Mouse (Mus musculus) E14TG2a.4 (cell line): ENCODE data around the gene Tmem115.
A peak's percentile ranks its signal among the peaks of the same experiment; 100 is the strongest.

ENCODE experiments used
- H3K27me3 ChIP-seq: 2 replicates; pipeline ENCODE4 v1.6.1; 2014; ENCODE audit warnings: low read length, control low read depth; ENCODE audit not compliant: insufficient read depth
- H3K36me3 ChIP-seq: 2 replicates; pipeline ENCODE4 v1.6.1; 2014; ENCODE audit warnings: low read length, control low read depth; ENCODE audit not compliant: insufficient read depth
- H3K4me1 ChIP-seq: replicated peaks from 2 replicates; pipeline ENCODE4 v1.6.1; 2014; ENCODE audit warnings: low read depth, low read length, control low read depth
- H3K4me3 ChIP-seq: replicated peaks from 2 replicates; pipeline ENCODE4 v1.5.1; 2014; ENCODE audit warnings: mild to moderate bottlenecking, low read length
- H3K9me3 ChIP-seq: 2 replicates; pipeline ENCODE4 v1.6.1; 2014; ENCODE audit warnings: low read length, control low read depth
- CTCF ChIP-seq: conservative IDR thresholded peaks from 2 replicates; pipeline ENCODE4 v1.5.1; 2014; ENCODE audit warnings: low read length
- NANOG ChIP-seq: IDR thresholded peaks from 2 replicates; pipeline ENCODE4 v1.6.1; 2014; ENCODE audit warnings: borderline replicate concordance, low read length, mixed read lengths
- POU5F1 ChIP-seq: IDR thresholded peaks from 2 replicates; pipeline ENCODE4 v1.6.1; 2014; ENCODE audit warnings: low read length, borderline replicate concordance

The Tmem115 gene

GRCm38 (mm10) chr9:107551117-107551889 is 17.6 kb downstream of the Tmem115 start, which contains the start of gene Rassf1:
Gene Rassf1 (plus strand): TSS chr9:107551555.
- peaks cover 64% of the 10 kb centered on the region for H3K27me3 ChIP-seq
- peaks cover 82% of the 10 kb centered on the region for H3K4me1 ChIP-seq
- H3K4me3 ChIP-seq = peak within 1 kb of the TSS; percentile 75
- no peaks in the 10 kb centered on the region for H3K9me3 ChIP-seq
- no peak for TF ChIP-seq CTCF
- no peak for TF ChIP-seq NANOG
- TF ChIP-seq POU5F1 = no peak
- H3K36me3 ChIP-seq = peaks cover under 1% of the 10 kb centered on the region; the same call in 1 of the 2 replicates

GRCm38 (mm10) chr9:107551890-107552355 is 18.2 kb downstream of the Tmem115 start:
- Histone ChIP-seq H3K4me1 (peaks cover 81% of the 10 kb centered on the region), H3K4me3 (peak overlapping the region; percentile 75), H3K9me3 (no peaks in the 10 kb centered on the region), H3K36me3 (peaks cover 6% of the 10 kb centered on the region), H3K27me3 (peaks cover 64% of the 10 kb centered on the region)
- TF ChIP-seq CTCF (no peak), NANOG (no peak), POU5F1 (no peak)

- Histone ChIP-seq H3K4me3 (peak overlapping the region; percentile 87), H3K4me1 (peaks cover 77% of the 10 kb centered on the region), H3K27me3 (peaks cover 58% of the 10 kb centered on the region), H3K36me3 (peaks cover 15% of the 10 kb centered on the region), H3K9me3 (no peaks in the 10 kb centered on the region)
- TF ChIP-seq CTCF (no peak), POU5F1 (no peak), NANOG (no peak)
These were observed 19.1 kb downstream of the Tmem115 start for GRCm38 (mm10) chr9:107552690-107553393.

DNA sequence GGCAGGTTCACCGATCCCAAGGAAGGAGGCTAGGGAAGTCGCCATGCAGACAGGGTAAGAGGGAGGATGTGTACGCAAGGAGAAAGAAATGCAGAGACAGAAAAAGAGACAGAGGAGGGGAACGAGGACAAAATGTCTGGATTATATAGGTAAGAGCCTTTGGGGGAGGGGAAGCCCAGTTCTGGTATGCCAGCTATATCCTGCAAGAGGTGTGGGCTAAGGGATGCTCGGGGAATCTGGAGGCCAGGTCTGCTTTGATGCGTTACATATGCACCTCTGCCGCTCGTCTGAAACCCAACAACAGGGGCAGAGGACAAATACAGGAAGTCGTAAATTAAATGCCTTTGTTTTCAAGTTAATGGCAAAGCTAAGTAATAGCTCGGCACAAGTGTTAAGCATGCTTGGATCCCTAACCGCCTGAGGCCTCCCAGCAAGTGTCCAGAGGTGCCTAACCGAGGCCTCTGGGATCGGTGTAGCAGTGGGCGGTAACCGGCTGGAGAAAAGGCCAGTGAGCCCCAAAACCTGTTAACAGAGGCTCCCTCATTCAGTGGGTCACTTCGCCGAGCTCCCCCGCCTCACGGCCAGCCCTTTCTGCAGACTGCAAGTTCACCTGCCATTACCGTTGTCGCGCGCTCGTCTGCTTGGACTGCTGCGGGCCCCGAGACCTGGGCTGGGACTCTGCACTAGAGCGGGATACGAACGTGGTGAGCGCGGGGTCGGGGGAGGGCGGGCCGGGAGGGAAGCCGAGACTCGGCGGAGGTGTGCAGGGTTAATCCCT is 20.0 kb downstream of the Tmem115 start:
- Histone ChIP-seq H3K4me3 (peak overlapping the region; percentile 87), H3K4me1 (peaks cover 75% of the 10 kb centered on the region), H3K9me3 (no peaks in the 10 kb centered on the region), H3K27me3 (peaks cover 49% of the 10 kb centered on the region), H3K36me3 (peaks cover 24% of the 10 kb centered on the region)
- TF ChIP-seq CTCF (no peak), NANOG (no peak), POU5F1 (no peak)

- H3K4me1 ChIP-seq = peaks cover 69% of the 10 kb centered on the region
- peak overlapping the region; percentile 87 for H3K4me3 ChIP-seq
- TF ChIP-seq CTCF = no peak
- TF ChIP-seq NANOG = no peak
- TF ChIP-seq POU5F1 = no peak
- peaks cover 31% of the 10 kb centered on the region for H3K36me3 ChIP-seq
- H3K27me3 ChIP-seq = peaks cover 43% of the 10 kb centered on the region
- no peaks in the 10 kb centered on the region for H3K9me3 ChIP-seq
These were observed 20.6 kb downstream of the Tmem115 start for GRCm38 (mm10) chr9:107554319-107554825.

- H3K36me3 ChIP-seq = peaks cover 37% of the 10 kb centered on the region
- no peaks in the 10 kb centered on the region for H3K9me3 ChIP-seq
- peaks cover 36% of the 10 kb centered on the region for H3K27me3 ChIP-seq
- TF ChIP-seq NANOG (no peak), POU5F1 (no peak), CTCF (no peak)
- peak overlapping the region; percentile 87 for H3K4me3 ChIP-seq
- peaks cover 62% of the 10 kb centered on the region for H3K4me1 ChIP-seq
These were observed 21.3 kb downstream of the Tmem115 start for GRCm38 (mm10) chr9:107555031-107555457.

DNA sequence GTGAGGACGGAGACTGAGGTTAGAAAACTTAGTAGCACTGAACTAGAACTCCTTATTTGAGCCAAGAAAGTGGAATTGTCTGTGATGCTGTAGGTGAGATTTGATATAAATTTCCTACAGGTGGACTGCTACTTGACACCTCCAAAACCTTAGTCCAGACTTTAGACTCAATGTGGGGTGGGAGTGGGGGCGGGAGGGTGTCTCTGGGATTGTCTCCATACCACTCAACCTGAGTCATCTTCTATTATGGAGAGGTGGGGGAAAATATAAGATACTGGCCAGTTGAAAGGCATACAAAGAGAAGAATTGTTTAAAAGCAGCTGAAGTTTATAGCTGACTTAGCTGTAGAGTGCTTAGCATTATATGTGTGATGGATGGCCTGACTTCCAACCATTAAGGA is 22.0 kb downstream of the Tmem115 start:
- H3K4me1 ChIP-seq = peaks cover 56% of the 10 kb centered on the region
- TF ChIP-seq POU5F1 = no peak
- TF ChIP-seq CTCF = no peak
- peaks cover 44% of the 10 kb centered on the region for H3K36me3 ChIP-seq
- H3K27me3 ChIP-seq = peaks cover 30% of the 10 kb centered on the region
- no peaks in the 10 kb centered on the region for H3K9me3 ChIP-seq
- H3K4me3 ChIP-seq = peak overlapping the region; percentile 87

- Histone ChIP-seq H3K27me3 (peaks cover 23% of the 10 kb centered on the region), H3K4me1 (peaks cover 53% of the 10 kb centered on the region), H3K4me3 (no peak overlapping the region), H3K9me3 (no peaks in the 10 kb centered on the region), H3K36me3 (peaks cover 51% of the 10 kb centered on the region)
- TF ChIP-seq POU5F1 (no peak), NANOG (no peak), CTCF (no peak)
These were observed 22.6 kb downstream of the Tmem115 start for GRCm38 (mm10) chr9:107556346-107556745.
